Mouse (Mus musculus) adrenal gland, postnatal 25 days (tissue): ENCODE measurements around the gene Ppp2ca. TPM values are rescaled to one million over a fixed set of nuclear protein-coding genes. Genes with fewer than 3 reads are reported as not detected.

Source experiments
- DNase-seq: peaks from one replicate; pipeline ENCODE4 v3.0.0; 2021; ENCODE audit warnings: mixed read lengths
- long read RNA-seq: library from polyadenylated mRNA; stranded (forward); transcript quantifications from one replicate; pipeline ENCODE4 v2.0.0, GENCODE M21; 2021
- total RNA-seq: library from RNA; stranded (reverse); gene quantifications from 2 replicates; pipeline ENCODE4 v1.2.3, GENCODE M21; 2021

The Ppp2ca gene
- 77.2 and 91.2 TPM in 2 replicates for total RNA-seq
- long read RNA-seq, full-length matches to known transcripts = 503 of 543 reads
- long read RNA-seq, partial matches to known transcripts = 27 of 543 reads
- long read RNA-seq, other reads (novel, unspliced or antisense) = 13 of 543 reads

DNA sequence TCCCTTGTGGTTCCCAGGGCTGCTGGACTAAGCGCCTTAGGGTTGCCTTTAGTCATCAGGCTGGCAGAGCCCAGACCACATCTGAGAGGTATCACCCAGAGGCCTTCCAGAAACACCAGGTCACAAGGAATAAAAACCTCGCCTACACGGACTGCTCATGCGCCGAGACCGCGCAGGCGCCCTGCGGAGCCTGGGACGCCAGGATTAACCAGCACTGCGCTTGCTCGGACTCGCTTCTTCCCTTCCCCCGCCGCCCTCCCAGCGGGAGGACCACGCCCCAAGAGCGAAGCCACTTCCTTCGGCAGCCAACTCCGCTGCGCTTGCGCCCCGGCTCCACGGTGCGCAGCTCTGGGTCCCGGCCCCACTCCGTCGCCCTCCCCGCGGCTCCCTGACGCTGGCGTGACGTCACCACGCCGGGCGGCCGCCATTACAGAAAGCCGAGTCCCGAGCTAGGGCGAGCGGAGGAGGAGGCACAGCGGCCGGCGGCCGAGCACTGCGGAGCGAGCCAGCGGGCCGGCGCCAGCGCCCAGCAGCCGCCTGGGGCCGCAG, at the start of gene Ppp2ca:
Gene Ppp2ca (plus strand): TSS at position 284 of the 549 bp plus-strand sequence.
- DNase-seq = peak; percentile 98

DNA sequence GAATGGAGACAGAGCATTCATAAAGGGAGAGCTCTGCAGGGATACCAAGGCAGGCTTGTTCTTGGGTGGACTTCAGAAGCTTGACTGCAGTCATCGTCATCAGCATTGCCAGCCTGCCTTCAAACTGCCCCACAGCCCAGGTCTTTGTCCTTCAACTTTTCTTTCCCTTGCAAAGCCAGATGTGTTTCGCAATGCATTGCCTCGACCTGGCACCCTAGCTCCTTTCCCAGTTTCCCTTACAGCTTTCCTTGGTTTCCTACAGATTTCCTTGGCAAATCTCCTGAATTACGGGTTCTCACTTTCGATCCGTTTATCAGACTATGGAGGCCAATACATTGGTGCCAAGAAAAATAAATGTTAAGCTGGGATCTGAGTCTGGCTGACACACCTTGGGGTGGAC, 45.1 kb upstream of the Ppp2ca start:
- DNase-seq = no peak

DNA sequence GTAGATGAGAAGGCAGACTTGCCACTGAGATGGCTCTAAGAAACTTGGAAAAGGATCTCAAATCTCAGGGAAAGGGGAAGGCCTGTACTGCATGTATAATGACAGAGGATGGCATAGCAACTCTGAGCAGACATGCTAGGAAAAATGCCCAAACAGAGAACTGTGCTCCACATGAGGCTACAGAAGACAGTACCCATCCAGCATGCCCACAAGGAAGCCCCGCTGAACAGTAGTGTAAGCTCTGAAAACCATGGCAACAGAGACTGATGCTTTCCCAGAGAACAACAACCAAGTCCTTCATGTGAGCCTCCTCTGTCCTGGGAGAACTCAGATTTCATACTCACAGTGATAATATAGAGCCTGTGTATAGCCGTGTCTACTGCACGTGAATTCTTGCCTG, 43.8 kb upstream of the Ppp2ca start:
- no peak for DNase-seq

DNA sequence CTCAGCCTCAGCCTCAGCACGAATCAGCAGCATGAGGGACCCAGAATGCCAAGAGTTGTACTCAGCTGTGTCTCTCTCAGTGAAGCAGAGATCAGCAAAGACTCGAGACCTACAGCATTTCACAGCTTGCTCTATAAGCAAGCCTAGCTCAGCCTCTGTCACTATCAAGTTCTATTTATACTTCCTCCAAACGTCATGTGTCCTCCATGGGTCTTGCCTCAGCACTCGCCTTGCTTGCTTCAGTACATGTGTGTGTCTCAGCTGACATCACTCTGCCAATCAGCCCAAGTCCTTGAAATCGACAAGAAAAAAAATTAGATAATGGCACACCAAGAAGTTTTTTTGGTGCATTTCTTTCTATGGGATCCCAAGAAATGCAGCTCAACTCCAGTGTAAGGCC, 42.3 kb upstream of the Ppp2ca start:
- no peak for DNase-seq

DNA sequence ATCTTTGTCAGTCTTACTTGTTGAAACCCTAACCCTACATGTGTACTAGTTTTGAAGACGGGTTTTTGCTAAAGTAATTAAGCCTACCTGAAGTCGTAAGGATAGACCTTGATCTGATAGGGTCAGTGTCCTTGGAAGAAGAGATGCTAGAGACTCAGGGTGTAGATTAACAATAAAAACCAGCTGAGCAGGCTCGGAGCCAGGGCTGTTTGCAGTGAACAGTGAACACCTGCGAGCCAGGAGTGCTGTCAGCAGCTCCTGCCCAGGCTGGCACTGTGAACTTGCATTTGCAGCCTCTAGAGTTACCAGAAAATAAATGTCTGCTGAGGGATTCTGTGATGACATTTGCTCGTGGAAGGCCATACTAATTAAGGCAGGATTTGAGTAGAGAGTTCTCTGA, 39.5 kb upstream of the Ppp2ca start:
- DNase-seq = no peak

DNA sequence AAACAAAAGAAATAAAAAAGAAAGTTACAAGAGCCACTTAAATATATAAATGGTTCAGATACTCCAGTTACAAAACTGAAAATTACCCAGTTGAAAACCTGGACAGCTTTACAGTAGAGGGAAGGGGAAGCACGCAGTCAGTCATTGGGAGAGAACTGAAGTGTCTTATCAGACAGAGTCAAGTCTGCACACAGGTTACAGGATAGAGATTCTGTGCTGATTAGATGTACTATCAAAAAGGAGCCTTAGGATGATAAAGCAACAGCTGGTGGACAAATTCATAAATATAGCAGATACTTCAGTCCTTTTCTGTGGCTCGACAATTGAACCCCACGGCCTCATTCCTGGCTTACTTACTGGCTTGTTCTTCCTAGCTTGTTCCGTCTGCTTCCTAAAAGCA, 38.2 kb upstream of the Ppp2ca start:
- no peak for DNase-seq

DNA sequence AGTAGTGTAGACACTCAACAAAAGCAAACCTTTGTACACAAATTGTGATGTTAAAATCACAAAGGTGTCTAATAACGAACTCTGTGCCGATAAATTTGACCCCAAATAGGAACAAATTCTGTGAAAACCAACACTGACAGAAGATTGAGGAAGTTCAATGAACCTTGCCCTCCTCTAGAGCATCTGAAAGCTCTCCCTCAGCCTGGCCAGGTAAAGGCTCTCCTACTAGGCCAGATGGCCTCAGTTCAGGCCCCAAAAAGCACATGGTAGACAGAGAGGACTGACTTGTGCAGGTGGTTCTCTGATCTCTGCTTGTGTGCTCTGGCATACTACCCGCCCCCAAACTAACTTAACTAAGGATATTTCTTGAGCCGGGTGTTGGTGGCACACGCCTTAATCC, 36.1 kb upstream of the Ppp2ca start:
- no peak for DNase-seq

DNA sequence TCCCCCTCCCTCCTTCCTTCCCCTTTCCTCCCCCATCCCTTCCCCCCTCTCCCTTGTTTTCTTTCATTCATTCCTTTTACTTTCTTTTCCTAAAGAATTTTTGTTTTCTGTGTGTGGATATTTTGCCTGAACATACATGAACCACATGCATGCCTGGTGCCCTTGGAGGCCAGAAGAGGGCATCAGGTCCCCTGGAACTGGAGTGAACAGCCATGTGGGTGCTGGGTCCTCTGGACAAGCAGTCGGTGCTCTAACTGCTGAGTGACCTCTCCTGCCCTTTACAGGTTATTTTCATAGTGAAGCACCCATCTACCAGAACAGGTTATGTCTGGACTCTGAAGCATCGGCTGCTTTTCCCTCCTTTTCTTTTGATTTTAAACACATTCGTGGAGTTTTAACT, 34.1 kb upstream of the Ppp2ca start:
- no peak for DNase-seq

DNA sequence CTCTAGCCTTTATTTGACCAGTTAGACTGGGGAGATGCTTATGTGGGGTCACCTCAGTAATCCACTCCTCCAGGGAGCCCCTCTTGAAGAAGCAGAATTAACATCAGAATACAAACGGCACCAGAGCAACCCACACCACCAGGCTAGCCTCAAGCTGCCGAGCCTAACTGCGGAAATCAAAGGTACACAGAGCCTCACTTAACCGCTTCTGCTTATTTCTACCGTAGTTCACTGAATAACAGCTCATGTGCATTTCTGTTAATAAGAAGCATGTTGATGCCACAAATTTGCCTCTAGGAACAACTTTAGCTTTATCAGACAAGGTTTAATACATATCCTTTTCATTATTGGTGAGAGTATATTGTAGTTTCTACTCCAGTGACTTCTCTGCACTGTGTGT, 32.6 kb upstream of the Ppp2ca start:
- no peak for DNase-seq

DNA sequence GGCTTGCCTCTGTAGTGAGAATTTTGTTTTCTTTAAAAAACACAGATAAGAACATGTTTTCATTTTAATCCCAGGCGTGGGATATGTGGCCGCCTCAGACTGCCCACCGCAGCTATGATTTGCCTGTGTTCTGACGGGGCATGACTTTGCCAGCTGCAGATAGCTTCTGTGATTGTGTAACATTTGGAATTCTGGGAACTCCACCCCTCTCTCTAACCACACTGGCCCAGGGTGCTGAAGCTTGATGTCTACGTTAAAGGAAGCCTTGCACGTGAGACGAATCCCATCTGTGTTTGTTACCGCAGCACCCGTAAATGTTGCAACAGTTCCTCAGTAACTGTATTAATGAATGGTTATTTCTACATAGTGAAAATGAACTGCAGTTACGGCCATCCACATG, 26.7 kb upstream of the Ppp2ca start:
- no peak for DNase-seq

DNA sequence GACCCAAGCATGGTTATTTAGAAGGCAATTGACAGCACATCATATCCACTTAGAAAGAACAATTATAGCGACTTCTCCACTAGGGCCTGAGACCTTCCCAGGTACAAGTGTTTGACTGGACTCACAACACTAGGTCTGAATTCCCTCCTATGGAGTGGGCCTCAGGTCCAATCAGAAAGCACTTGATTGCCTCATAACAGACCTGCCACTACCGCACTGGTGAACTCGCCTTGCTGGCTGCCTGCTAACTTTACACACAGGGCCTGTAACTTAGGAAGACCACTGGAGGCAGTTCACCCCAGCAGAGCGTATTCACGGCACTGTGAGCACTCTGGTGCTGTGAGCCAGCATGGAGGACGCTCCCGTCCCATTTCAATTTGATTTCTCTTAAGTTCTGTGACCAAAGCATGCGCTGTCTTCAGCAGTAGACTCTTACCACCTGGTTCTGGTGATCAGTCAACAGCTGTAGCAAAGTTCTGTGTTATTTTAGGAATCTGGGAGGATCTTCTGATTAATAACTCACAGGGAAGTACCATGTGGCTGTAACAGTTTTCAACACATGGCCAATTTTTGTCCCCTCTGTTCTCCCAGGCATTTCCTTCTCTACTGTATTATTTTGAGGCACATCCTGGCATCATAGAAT, 24.8 kb upstream of the Ppp2ca start:
- no peak for DNase-seq

DNA sequence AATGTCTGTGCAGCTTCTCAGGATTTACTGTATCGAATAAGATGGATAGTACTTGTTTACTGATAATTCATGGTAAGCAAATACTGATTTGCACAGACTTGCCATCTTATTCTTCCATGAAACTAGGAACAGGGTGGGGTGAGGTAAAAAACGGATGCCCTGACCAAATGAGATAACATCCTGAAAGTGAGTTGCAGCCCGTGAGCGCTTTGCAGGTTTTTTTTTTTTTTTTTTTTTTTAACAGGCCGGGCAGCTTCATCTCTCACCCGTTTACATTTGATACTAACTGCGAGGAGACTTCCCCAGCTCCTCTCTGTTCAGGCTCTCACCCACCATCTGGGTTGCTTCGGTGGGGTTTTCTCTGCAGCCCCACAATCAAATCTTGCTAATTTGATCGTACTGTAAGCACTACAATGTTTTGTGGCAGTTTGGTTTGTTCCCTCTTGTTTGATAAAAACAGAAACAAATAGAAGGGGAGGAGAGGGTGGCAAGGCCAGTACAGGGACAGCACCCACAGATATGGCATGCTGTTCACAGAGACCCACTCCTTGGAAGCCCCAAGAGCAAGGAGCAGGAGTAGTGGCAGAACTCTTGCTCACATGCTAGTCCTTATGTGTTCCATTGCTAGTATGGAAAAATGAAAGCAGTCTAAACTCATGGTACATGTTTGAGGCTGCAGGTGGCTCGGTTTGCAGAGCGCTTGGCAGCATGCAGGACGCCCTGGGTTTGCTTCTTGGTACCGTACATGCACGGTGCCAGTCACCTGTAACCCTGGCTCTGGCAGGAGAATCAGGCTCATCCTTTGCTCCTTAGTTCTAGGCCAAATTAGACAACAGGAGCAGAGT, 23.6 kb upstream of the Ppp2ca start:
- no peak for DNase-seq

DNA sequence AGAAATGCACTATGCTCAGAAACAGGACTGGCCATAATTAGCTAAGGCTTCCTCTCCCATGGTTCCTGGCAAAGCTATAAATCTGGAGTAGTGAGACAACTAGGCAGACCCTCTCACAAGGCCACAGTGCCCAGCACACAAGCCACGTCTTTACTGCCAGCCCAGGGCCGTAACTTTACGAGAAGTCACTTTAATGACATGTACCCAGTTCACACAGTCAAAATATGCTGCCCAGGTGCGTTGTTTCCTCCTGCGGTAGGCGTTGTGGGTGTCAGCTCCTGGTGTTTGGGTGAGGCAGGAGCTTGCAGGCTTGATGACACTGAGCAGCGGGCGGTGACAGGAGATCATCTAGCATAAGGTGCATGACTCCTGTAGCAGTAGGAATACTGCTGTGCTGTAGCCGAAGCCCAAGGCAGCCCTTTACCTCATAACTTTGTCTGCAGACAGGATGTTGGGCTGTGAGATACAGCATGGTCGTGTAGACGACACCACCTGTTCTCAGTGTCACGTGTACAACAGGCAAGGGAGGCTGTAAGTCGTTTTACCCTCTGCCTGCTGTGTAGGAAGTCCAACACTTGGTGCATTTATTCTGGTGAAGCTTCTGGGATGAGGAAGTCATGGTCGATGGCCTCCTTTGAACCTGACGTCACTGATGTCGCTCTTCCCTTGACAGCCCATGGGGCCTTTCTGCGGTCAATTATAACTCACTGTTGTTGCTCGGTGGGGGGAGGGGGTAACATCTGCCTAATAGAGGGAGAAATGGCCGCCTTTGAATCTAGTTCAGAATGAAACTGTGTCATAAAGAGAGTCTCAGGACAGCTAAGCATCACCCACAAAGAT, 22.5 kb upstream of the Ppp2ca start:
- DNase-seq = no peak

DNA sequence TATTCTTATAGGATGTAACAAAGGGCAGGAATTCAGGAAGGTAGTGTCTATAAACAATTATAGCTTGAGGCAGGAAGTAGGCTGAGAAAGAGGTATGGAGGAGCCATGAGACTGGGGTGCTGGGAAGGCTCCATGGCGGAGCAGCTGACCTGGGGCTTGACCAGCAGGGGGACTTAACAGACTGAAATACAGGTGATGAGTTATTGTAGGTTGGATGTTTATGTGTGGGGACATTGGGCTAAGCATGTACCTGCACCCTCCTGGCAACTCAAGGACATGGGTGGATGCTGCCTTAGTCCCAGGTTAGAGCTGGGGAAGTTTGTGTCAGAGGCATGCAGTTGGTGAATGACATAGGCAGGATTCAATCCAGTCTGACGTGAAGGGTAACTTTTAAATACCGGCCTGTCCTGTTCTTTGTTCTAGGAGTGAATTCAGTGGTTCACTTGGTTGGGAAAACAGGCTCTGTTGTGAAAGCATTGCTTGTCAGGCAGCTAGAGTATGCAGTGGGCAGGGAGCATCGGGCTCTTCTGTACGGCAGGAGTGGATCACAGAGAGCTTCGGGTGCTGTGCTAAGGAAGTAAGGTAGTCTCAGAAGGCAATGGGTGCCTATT, 21.6 kb upstream of the Ppp2ca start:
- DNase-seq = no peak

DNA sequence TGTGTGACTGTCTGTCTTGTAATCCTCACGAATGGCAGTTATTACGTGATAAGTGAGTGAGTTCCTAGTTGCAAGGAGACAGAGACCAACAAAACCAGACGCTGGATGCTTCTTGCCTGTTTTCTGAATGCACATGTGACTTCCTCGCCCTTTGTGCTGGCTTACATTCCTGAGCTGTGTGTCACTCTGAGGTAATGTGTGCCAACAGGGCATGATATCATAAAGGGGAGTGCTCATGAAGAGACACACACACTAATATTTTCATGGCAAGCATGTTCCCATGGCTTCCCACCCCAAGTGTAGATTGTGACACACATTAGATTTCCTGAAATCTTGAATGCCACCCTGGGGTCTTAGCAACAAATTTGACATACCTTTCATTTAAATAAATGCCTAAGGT, 20.5 kb upstream of the Ppp2ca start:
- DNase-seq = peak; percentile 36

DNA sequence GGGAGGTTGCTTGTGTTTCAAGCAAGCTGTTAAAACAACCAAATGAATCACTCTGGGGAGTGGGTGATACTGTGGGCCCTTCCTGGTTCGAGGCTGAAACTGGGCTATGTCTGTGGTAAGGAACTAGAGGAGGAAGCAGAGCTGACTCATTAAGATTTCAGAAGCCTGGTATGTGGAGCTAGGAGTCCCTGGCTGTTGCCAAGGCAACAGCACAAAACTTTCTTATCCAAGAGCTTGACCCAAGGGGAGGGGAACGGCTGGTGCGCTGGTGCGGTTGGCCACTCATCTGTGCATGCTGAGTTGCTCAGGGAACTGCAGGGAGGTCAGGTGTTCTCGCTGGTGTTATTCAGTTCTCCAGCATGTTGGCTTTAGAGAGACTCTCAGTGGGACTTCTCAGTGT, 18.5 kb upstream of the Ppp2ca start:
- peak; percentile 27 for DNase-seq

DNA sequence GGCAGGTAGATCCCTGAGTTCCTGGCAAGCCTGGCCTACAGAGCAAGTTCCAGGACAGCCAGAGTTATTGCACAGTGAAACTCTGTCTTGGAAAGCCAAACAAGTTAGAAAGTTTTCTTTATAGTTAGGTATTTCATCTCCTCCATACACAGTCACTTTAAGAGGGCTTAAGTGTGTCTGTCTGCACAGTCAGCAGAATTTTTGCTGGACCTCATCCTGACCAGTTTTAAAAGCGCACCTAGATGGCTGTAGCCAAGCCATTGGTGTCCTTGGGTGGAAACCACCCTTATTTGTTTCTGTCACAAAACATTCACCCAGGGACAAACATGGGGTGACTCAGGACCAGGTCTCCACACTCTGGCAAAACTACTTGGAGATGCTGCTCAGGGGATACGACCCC, 17.8 kb upstream of the Ppp2ca start:
- DNase-seq = no peak

DNA sequence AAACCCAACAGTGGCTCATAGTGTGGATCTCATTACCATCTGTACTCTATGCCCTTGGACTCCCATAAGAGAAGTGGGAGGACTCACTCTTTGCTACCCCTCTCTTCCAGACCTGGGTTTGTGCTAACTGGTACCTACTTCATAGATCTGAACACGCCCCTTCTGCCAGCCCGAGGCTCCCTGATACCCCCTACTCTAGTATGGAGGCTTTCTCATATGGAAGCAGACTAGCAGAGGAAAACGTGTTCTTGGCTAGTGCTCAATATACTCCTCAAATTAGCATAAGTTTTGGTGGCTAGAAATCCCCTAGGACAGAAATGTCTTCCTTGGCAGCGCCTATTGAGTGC, 12.7 kb upstream of the Ppp2ca start:
- DNase-seq = no peak

DNA sequence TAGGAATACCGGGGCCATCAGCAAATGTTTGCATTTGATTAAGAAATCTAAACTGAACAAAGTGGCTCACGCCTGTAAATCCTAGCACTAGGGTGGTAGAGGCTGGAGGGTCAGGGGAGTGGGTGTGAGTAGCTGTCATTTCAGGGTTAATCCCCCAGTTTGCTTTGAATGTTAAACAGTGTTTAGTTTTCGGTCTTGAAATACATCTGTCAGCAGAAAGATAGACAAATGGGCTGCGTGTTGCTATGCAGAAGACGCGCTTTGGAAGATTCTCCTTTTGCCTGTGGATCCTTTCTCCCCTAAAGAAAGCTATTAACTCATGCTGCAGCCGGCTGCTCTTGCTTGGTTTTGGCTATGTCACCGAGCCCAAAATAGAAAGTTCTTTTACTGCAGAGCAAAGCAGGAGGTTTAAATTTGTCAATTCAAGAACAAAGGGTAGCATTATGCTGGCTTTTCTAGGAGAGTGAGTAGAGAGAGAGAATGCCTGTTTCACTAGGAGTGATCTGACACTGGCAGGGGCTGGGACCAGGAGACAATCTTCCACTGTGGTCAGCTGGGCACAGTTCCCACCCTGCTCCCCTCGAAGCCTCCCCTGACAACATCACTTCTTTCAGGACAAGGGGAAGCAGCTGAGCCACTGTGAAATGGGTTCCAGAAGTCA, 12.1 kb upstream of the Ppp2ca start:
- DNase-seq = no peak

DNA sequence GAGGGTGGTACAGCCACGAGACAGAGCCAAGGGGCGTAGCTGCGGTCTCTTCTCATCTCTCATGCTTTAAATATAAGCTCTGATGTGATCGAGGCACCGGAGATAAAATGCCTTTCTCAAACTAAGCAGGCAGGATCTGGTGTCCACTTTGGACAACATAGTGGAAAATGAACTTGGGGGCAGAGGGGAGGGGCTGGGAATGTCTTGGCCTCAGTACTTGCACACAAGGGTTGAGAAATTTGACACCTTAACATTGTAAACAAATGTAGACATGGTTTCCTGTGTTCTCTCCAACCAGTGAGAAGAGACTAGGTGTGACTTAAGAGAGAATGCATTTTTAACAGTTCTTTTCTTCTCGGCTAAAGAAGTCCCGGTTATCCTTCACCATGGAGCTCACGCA, 9.2 kb upstream of the Ppp2ca start:
- no peak for DNase-seq

DNA sequence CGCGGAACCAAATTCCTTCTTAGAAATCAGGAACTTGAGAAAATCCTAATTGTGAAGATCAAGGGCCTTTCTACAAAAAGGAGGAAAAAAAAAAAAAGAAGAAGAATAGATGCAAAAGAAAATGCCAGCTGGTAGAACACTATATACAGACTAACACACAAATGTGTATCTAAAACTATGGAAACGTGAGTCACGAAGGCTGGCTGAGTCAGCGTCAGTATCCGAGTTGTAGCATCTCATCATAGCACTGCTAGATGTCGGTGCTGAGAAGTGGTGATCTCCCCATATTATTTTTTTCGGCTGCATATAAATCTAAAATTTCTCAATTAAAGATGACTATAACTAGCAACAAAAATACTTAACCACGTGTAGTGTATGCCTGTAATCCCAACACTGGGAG, 7.2 kb upstream of the Ppp2ca start:
- no peak for DNase-seq

DNA sequence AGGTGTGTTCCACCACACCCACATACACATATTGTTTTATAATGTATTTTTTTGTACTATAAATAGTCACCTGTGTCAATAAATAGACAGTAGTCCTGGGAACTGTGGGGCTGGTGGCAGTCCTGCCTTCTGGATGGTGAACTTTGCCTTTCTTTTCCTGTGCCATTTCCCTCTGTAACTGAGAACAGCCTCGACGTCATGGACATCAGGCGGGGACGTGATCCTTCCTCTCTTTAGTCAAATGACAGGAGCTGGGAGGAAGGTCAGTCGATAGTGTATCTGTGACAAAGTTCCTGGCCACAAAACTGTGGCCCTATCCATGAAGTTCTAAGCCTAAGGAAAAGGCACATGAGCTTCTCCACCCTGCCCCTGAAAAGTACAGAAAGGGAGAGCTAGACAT, 3.9 kb upstream of the Ppp2ca start:
- DNase-seq = no peak
